ENCODE assay signal across 8 mouse cellular contexts in genomic region chr1:64532067-64532523, GRCm38 (mm10). TPM values are rescaled to one million over a fixed set of nuclear protein-coding genes. Genes with fewer than 3 reads are reported as not detected.
DNase-seq lines count a peak whose midpoint lies in the region; ATAC-seq and TF ChIP-seq lines count a peak whose summit lies in the region.

No protein-coding gene starts in this region.

- H3K4me1 ChIP-seq in kidney, embryonic 15.5 days, result peaks cover 27% of the 10 kb centered on the region
- H3K4me1 ChIP-seq in bone marrow macrophage, adult 2 months (ENCODE audit: control insufficient read depth, insufficient read depth, low read length), result peaks cover 29% of the 10 kb centered on the region
- peaks cover 22% of the 10 kb centered on the region for H3K4me1 ChIP-seq in hindbrain, embryonic 16.5 days (ENCODE audit: control insufficient read depth, insufficient read depth, low read depth, low read length)

- H3K36me3 ChIP-seq in kidney, embryonic 15.5 days, result peaks cover 4% of the 10 kb centered on the region; the same call in 1 of the 2 replicates
- H3K36me3 ChIP-seq in hindbrain, embryonic 16.5 days (ENCODE audit: control insufficient read depth, insufficient read depth, low read length), result no peaks in the 10 kb centered on the region

- peak overlapping the region; percentile 100 for H3K27ac ChIP-seq in kidney, embryonic 15.5 days
- peak overlapping the region; percentile 70 for H3K27ac ChIP-seq in bone marrow macrophage, adult 2 months (ENCODE audit: insufficient read depth, low read depth, low read length)
- H3K27ac ChIP-seq in hindbrain, embryonic 16.5 days (ENCODE audit: low read depth, low read length), result peak overlapping the region; percentile 100

- WGBS in kidney, embryonic 15.5 days, result under 1% methylated on average over 34 of the region's 34 CpGs
- WGBS in hindbrain, embryonic 16.5 days, result under 1% methylated on average over 32 of the region's 34 CpGs

- peak overlapping the region; percentile 89 for H3K4me2 ChIP-seq in kidney, embryonic 15.5 days
- H3K4me2 ChIP-seq in hindbrain, embryonic 16.5 days (ENCODE audit: low read length), result peak overlapping the region; percentile 75

- DNase-seq in kidney, postnatal 4 days, result no peak
- peak; percentile 91 for DNase-seq in thymus, postnatal 14 days
- DNase-seq in gastrocnemius, postnatal 4 days (ENCODE audit: low spot score in 2 of 2), result no peak
- no peak for DNase-seq in layer of hippocampus, postnatal 25 days (ENCODE audit: extremely low spot score in 1 of 2, low spot score in 1 of 2)

- peak overlapping the region; percentile 97 for H3K9ac ChIP-seq in kidney, embryonic 15.5 days
- peak overlapping the region; percentile 99 for H3K9ac ChIP-seq in hindbrain, embryonic 16.5 days (ENCODE audit: low read depth, low read length)

- ATAC-seq in kidney, embryonic 15.5 days (replicated peaks; ENCODE audit: low FRiP score), result peak; percentile 76
- peak; percentile 74 for ATAC-seq in hindbrain, embryonic 16.5 days
- ATAC-seq in megakaryocyte progenitor cell, adult 5-6 weeks (replicated peaks; ENCODE audit: poor library complexity), result peak; percentile 14

- H3K27me3 ChIP-seq in kidney, embryonic 15.5 days, result no peaks in the 10 kb centered on the region
- H3K27me3 ChIP-seq in hindbrain, embryonic 16.5 days (replicated peaks; ENCODE audit: control insufficient read depth, insufficient read depth, low read length), result no peaks in the 10 kb centered on the region

- peak overlapping the region; percentile 84 for H3K4me3 ChIP-seq in kidney, embryonic 15.5 days (replicated peaks)
- peak overlapping the region; percentile 62 for H3K4me3 ChIP-seq in bone marrow macrophage, adult 2 months (ENCODE audit: insufficient read depth, low read length)
- H3K4me3 ChIP-seq in hindbrain, embryonic 16.5 days (ENCODE audit: low read length), result peak overlapping the region; percentile 97

- 0 out of 2 replicates have a peak, but pooled peaks cover 2% of the 10 kb centered on the region for H3K9me3 ChIP-seq in kidney, embryonic 15.5 days (replicated peaks)
- no peaks in the 10 kb centered on the region for H3K9me3 ChIP-seq in hindbrain, embryonic 16.5 days (ENCODE audit: control insufficient read depth, low read length)

- TF ChIP-seq POLR2A in bone marrow macrophage, adult 2 months (IDR thresholded peaks at IDR 0.05; ENCODE audit: borderline replicate concordance, low read depth, low read length), result no peak

- TF ChIP-seq CTCF in bone marrow macrophage, adult 2 months (IDR thresholded peaks at IDR 0.05; ENCODE audit: low read depth, low read length), result no peak

RNA-seq across cellular contexts. Expression of gene Creb1, which starts 0.3 kb away (rescaled TPM):
- polyA plus RNA-seq in kidney, embryonic 15.5 days (2015; fragmentation: Nextera tagmentation; extraction: Ambion mirVana), result 33.3 and 36.1 TPM in 2 replicates
- 31.5 and 41.5 TPM in 2 replicates for polyA plus RNA-seq in bone marrow macrophage, adult 2 months (2012; ENCODE audit: insufficient read depth, insufficient read length, missing spikeins)
- 22.2 and 30.9 TPM in 2 replicates for polyA plus RNA-seq in hindbrain, embryonic 16.5 days (2015; fragmentation: Nextera tagmentation; extraction: Ambion mirVana)
- total RNA-seq in megakaryocyte progenitor cell, adult 5-6 weeks (2015), result 67.4 and 77.9 TPM in 2 replicates
- 65.6 and 69.7 TPM in 2 replicates for total RNA-seq in megakaryocyte progenitor cell, adult 5-6 weeks (2017)
- 10 to 100 TPM; 39.0 to 39.6 TPM for total RNA-seq in gastrocnemius, postnatal 4 days (2021)
- total RNA-seq in layer of hippocampus, postnatal 25 days (2021), result 10 to 100 TPM; 48.8 to 51.7 TPM

Comparison
In these comparisons a context has a peak if more than half of its experiments do, and no peak if none do; other contexts are left out.
1. ATAC-seq: peak in every context shown above with its lines; median percentile 76 in kidney, embryonic 15.5 days; 74 in hindbrain, embryonic 16.5 days; 14 in megakaryocyte progenitor cell, adult 5-6 weeks.